Mouse (Mus musculus) neural tube, embryonic 11.5 days (tissue): ENCODE results near the gene Srsf5. TPM values are rescaled to one million over a fixed set of nuclear protein-coding genes. Genes with fewer than 3 reads are reported as not detected.

ENCODE experiments used
- ATAC-seq: fragments of 200-750 bp; cut with Nextera tagmentation; 2 replicates; pipeline ENCODE4 v1.8.0; 2017; ENCODE audit warnings: moderate number of reproducible peaks, mild to moderate bottlenecking, moderate TSS enrichment, moderate library complexity; ENCODE audit not compliant: insufficient read depth, low FRiP score, low TSS enrichment
- DNase-seq: peaks from one replicate; pipeline ENCODE4 v3.0.0-alpha.2; 2015; ENCODE audit warnings: low spot score
- H3K27ac ChIP-seq: fragments of 300-500 bp; sonication (generic); 2 replicates; pipeline ENCODE4 v1.5.1; 2014; ENCODE audit warnings: low read depth, mild to moderate bottlenecking, low read length
- H3K27me3 ChIP-seq: fragments of 300-500 bp; sonication (generic); 2 replicates; pipeline ENCODE4 v1.6.1; 2014; ENCODE audit warnings: mild to moderate bottlenecking, low read length, mixed read lengths; ENCODE audit not compliant: control insufficient read depth, insufficient read depth
- H3K36me3 ChIP-seq: fragments of 300-500 bp; sonication (generic); 2 replicates; pipeline ENCODE4 v1.6.1; 2014; ENCODE audit warnings: mild to moderate bottlenecking, low read length, moderate library complexity, mixed read lengths; ENCODE audit not compliant: control insufficient read depth, insufficient read depth
- H3K4me1 ChIP-seq: fragments of 300-500 bp; sonication (generic); 2 replicates; pipeline ENCODE4 v1.6.1; 2014; ENCODE audit warnings: low read length, mixed read lengths; ENCODE audit not compliant: control insufficient read depth, insufficient read depth
- H3K4me2 ChIP-seq: fragments of 300-500 bp; sonication (generic); 2 replicates; pipeline ENCODE4 v1.6.1; 2014; ENCODE audit warnings: low read depth, mild to moderate bottlenecking, moderate library complexity
- H3K4me3 ChIP-seq: fragments of 300-500 bp; sonication (generic); 2 replicates; pipeline ENCODE4 v1.5.1; 2014; ENCODE audit warnings: low read depth, low read length
- H3K9ac ChIP-seq: fragments of 300-500 bp; sonication (generic); 2 replicates; pipeline ENCODE4 v1.6.1; 2014; ENCODE audit warnings: mild to moderate bottlenecking, low read length
- H3K9me3 ChIP-seq: fragments of 300-500 bp; sonication (generic); 2 replicates; pipeline ENCODE4 v1.6.1; 2016; ENCODE audit warnings: low read length; ENCODE audit not compliant: control insufficient read depth
- WGBS: fragments of 180-500 bp; shearing (Covaris S2); extraction: QIAGEN DNeasy Blood & Tissue Kit; methylation state at CpG from one replicate; pipeline ENCODE4 v1.1.7; 2014; 5-methylcytosine and 5-hydroxymethylcytosine counted together
- polyA plus RNA-seq: library from polyadenylated mRNA; unstranded; fragments of >200 nt; fragmentation: Nextera tagmentation; extraction: Ambion mirVana; gene quantifications from 2 replicates; pipeline ENCODE4 v1.2.1, GENCODE M21; 2014

Srsf5 gene
- polyA plus RNA-seq, 1 experiment from 2014 or later: 413 TPM

DNA sequence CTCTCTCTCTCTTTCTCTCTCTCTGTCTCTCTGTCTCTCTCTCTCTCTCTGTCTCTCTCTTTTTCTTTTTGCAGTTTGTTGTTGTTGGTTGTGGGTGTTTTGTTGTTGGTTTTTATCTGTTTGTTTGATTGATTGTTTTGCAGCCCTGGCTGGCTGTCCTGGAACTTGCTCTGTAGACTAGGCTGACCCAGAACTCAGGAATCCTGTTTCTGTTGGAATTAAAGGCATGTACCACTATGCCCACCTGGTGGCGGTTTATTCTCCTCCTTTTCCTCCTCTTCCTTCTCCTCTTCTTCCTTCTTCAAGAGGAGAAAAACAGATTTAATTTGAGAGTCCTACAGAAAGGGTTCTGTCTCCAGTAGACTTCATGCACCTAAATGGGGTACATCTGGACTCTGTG is 17.8 kb upstream of the Srsf5 start:
- H3K27me3 ChIP-seq: no peaks in the 10 kb centered on the region
- WGBS: 57% methylated on average over 1 of the region's 1 CpGs
- DNase-seq (no peak), ATAC-seq (no peak)
- no peak overlapping the region for H3K4me2 ChIP-seq
- H3K9me3 ChIP-seq: no peaks in the 10 kb centered on the region
- no peaks in the 10 kb centered on the region for H3K36me3 ChIP-seq
- H3K27ac ChIP-seq: no peak overlapping the region
- H3K4me1 ChIP-seq: no peaks in the 10 kb centered on the region
- no peak overlapping the region for H3K4me3 ChIP-seq
- no peak overlapping the region for H3K9ac ChIP-seq

DNA sequence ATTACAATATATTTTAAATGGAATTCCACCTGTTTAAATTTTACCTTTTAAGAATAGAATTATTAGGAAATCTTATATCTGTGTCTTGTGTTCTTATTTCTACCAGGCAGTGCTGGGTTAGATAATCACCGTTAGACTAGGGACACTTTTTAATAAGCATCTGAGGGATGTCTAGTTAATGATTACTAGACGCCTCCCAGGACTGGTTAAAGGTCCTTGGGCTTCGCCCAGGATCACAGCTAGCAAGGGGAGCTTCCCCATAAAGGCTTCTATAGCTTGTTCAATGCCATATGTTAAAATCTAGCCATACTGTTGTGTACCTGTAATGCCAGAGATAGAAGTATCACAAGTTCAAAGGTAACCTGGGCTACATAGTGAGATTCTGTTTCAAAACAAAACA is 16.4 kb upstream of the Srsf5 start:
- Histone ChIP-seq H3K27me3 (no peaks in the 10 kb centered on the region), H3K9ac (no peak overlapping the region), H3K4me2 (no peak overlapping the region), H3K36me3 (no peaks in the 10 kb centered on the region), H3K4me3 (no peak overlapping the region), H3K27ac (no peak overlapping the region), H3K9me3 (no peaks in the 10 kb centered on the region), H3K4me1 (no peaks in the 10 kb centered on the region)
- 79% methylated on average over 3 of the region's 3 CpGs for WGBS
- ATAC-seq (no peak), DNase-seq (no peak)

DNA sequence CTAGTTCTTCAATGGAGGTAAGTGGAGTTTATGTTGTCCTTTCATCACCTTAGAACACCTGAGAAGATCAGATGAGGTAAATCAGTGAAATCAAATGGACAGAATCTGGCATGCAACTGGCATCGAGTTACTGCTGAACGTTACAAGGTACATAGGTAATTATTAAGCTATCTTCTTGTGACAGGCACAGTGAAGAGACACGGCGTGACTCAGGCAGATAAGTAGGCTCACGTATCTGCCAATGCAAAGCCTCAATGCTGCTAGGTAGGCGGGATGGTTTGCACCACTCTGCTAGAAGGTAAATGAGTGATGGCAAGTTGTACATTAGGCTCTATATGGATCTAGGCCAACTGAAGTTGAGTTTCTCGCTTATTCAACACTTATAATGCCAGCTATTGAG is 15.2 kb upstream of the Srsf5 start:
- no peaks in the 10 kb centered on the region for H3K36me3 ChIP-seq
- ATAC-seq: no peak
- no peak overlapping the region for H3K4me3 ChIP-seq
- no peaks in the 10 kb centered on the region for H3K9me3 ChIP-seq
- H3K4me1 ChIP-seq: no peaks in the 10 kb centered on the region
- H3K4me2 ChIP-seq: no peak overlapping the region
- no peak for DNase-seq
- 87% methylated on average over 7 of the region's 7 CpGs for WGBS
- no peak overlapping the region for H3K9ac ChIP-seq
- no peaks in the 10 kb centered on the region for H3K27me3 ChIP-seq
- H3K27ac ChIP-seq: no peak overlapping the region

DNA sequence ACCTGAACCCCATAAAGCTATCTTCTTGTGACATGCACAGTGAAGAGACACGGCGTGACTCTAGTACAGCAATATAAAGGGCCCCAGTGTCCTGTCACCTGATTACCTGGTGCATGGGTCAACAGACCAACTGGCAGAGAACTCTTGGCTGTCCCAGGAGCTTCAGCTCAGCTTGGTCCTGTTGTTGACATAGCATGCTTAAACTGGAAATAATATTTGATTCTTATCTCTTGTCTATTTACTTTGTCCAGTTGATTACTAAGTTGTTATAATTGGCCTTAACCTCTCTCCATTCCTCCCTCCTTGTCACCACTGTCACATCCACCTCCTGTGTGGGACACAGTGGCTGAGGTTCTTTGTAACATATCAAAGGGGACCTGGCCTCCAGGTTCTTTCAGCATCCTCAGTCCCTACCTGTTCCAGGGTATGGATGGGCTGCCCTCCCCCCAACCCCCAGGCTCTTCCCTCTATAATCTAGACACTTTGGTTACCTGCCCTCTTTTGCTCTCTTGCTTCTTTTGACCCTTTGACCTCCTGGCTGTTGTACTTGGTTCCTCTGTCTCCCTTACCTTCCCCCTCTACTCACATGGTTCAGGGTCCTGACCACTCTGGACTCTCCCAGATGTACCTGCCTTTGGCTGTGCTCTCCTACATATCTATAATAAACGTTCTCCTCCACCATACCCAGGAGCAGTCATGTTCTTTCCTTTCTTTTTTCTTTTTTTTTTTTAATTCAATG is 13.7 kb upstream of the Srsf5 start:
- H3K4me3 ChIP-seq: no peak overlapping the region
- H3K9me3 ChIP-seq: no peaks in the 10 kb centered on the region
- no peak overlapping the region for H3K4me2 ChIP-seq
- no peaks in the 10 kb centered on the region for H3K27me3 ChIP-seq
- H3K9ac ChIP-seq: no peak overlapping the region
- H3K36me3 ChIP-seq: no peaks in the 10 kb centered on the region
- ATAC-seq (no peak), DNase-seq (no peak)
- H3K27ac ChIP-seq: no peak overlapping the region
- no peaks in the 10 kb centered on the region for H3K4me1 ChIP-seq
- 90% methylated on average over 3 of the region's 3 CpGs for WGBS

DNA sequence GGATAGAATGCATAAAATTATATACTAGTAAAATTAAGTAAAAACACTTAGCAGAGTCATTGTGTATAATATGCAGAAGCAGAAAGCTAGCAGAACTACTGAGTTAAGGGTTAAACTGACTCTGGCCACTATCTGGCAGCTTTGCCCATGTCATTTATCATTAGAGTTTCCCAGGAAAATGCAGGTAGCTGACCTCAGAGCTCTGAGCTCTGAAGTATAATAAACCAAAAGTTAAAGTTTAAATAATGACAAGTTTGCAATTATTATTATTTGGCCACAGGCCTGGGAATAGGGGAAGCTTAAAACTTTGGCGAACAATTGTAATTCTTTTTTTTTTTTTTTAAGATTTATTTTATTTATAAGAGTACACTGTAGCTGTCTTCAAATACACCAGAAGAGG is 12.4 kb upstream of the Srsf5 start:
- DNase-seq (no peak), ATAC-seq (no peak)
- H3K4me3 ChIP-seq: no peak overlapping the region
- no peak overlapping the region for H3K27ac ChIP-seq
- WGBS: 90% methylated on average over 1 of the region's 1 CpGs
- no peaks in the 10 kb centered on the region for H3K36me3 ChIP-seq
- no peak overlapping the region for H3K4me2 ChIP-seq
- no peak overlapping the region for H3K9ac ChIP-seq
- no peaks in the 10 kb centered on the region for H3K27me3 ChIP-seq
- H3K4me1 ChIP-seq: no peaks in the 10 kb centered on the region
- no peaks in the 10 kb centered on the region for H3K9me3 ChIP-seq

DNA sequence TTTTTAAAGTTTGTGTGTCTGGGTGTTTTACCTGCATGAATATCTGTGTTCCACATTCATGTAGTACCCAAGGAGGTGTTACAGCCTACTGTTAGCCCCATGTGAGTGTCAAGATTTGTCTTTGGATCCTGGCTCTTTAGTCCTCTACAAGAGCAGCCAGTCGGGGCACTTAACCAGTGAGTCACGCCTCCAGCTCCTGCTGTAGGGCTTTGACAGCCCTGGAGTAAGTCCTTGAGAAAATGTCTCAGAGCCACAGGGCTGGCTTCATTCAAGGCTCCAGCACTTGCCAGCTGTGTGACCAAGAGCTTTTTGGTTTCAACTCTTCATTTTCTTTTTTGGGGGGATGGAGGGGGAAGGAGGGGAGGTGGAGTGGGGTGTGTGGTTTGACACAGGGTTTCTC is 8.6 kb upstream of the Srsf5 start:
- 82% methylated on average over 2 of the region's 2 CpGs for WGBS
- no peak for ATAC-seq
- no peak for DNase-seq

DNA sequence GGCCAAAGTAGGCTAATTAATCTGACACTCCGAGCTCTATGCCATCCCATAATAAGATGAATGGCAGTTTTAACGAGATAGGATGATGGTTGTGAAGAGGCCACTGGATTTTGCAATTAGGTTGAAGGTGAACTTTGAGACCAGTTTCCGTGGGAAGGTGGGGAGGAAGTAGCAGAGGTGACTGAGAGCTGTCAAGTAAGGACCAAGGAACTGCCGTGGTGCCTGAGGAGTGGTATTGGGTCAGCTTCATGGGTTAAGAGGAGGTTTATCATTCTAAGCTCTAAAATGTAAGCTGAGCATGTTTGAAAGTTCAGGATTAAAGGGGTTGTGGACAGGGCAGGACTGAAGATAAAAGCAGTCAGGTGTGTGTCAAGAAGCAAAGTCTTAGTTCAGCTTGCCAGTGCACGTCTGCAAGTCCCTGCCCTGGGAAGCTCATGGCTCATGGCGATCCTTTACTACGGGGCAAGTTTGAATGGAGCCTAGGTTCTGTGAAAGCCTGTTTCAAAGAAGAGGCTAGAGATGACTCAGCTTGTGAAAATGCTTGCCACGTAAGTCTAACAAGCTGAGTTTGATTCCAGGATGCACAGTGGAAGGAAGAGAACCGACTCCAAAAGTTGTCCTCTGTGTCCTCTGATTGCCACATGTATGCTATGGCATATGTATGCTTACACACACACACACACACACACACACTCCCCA is 7.8 kb upstream of the Srsf5 start:
- H3K4me1 ChIP-seq: no peaks in the 10 kb centered on the region
- no peak overlapping the region for H3K27ac ChIP-seq
- no peaks in the 10 kb centered on the region for H3K9me3 ChIP-seq
- no peak for DNase-seq
- no peaks in the 10 kb centered on the region for H3K36me3 ChIP-seq
- H3K4me2 ChIP-seq: no peak overlapping the region
- no peaks in the 10 kb centered on the region for H3K27me3 ChIP-seq
- H3K9ac ChIP-seq: no peak overlapping the region
- 81% methylated on average over 9 of the region's 9 CpGs for WGBS
- H3K4me3 ChIP-seq: no peak overlapping the region
- no peak for ATAC-seq

More for the DNA sequence above, 8.6 kb upstream of the Srsf5 start:
- no peak overlapping the region for H3K27ac ChIP-seq
- H3K4me2 ChIP-seq: no peak overlapping the region
- no peak overlapping the region for H3K9ac ChIP-seq
- no peak overlapping the region for H3K4me3 ChIP-seq
- H3K27me3 ChIP-seq: no peaks in the 10 kb centered on the region
- no peaks in the 10 kb centered on the region for H3K9me3 ChIP-seq
- no peaks in the 10 kb centered on the region for H3K36me3 ChIP-seq
- no peaks in the 10 kb centered on the region for H3K4me1 ChIP-seq

DNA sequence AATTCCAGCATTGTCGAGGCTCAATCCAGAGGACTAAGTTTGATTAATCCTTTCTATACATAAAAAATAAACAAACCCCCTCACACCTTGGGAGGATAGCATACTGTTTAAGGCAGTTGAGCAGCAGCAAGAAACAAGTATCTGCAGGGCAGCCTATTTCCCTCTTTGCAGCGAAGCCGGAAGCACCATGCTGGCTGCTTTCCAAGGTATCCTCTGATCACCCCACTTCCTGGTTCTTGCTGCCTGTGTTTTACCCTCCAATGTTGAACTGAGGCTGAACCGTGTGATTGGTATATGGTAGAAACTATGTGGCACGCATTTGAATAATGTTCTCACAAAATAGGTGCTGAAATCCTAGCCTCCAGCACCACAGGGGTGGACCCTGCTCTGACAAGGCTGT is 6.7 kb upstream of the Srsf5 start:
- H3K9me3 ChIP-seq: no peaks in the 10 kb centered on the region
- 78% methylated on average over 5 of the region's 5 CpGs for WGBS
- no peak overlapping the region for H3K4me3 ChIP-seq
- ATAC-seq: no peak
- no peak overlapping the region for H3K4me2 ChIP-seq
- H3K27ac ChIP-seq: no peak overlapping the region
- H3K4me1 ChIP-seq: no peaks in the 10 kb centered on the region
- H3K9ac ChIP-seq: no peak overlapping the region
- H3K36me3 ChIP-seq: no peaks in the 10 kb centered on the region
- no peaks in the 10 kb centered on the region for H3K27me3 ChIP-seq
- no peak for DNase-seq

DNA sequence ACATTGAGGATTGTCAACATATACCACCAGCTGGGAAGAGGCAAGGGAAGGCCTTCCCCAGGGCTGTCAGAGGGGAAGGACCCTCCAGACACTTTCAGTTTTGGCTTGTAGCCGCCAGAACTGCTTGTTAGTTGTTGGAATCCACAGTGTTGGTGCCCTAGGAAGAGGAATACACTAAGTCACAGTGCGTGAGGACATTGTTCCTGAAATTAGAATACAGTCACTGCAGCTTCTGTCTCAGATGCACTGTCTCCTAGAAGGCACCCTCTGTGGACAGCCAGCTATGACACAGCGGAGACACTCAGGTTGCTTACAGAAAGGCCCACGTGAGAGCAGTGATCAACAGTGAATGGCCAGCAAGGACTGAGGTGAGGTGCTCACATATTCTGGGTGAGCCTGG is 6.1 kb upstream of the Srsf5 start:
- H3K4me1 ChIP-seq: no peaks in the 10 kb centered on the region
- WGBS: 80% methylated on average over 4 of the region's 4 CpGs
- H3K9ac ChIP-seq: no peak overlapping the region
- no peaks in the 10 kb centered on the region for H3K36me3 ChIP-seq
- DNase-seq (no peak), ATAC-seq (no peak)
- H3K9me3 ChIP-seq: no peaks in the 10 kb centered on the region
- H3K4me3 ChIP-seq: no peak overlapping the region
- H3K4me2 ChIP-seq: no peak overlapping the region
- H3K27me3 ChIP-seq: no peaks in the 10 kb centered on the region
- H3K27ac ChIP-seq: no peak overlapping the region
